Mouse (Mus musculus) frontal cortex, postnatal 36 days (tissue): ENCODE results near the gene Ikzf1.

ENCODE experiments used
- DNase-seq, 2 experiments: peaks; one replicate each; pipeline ENCODE4 v3.0.0; 2022; ENCODE audit warnings: low spot score in 2 of 2

Ikzf1 gene

DNA sequence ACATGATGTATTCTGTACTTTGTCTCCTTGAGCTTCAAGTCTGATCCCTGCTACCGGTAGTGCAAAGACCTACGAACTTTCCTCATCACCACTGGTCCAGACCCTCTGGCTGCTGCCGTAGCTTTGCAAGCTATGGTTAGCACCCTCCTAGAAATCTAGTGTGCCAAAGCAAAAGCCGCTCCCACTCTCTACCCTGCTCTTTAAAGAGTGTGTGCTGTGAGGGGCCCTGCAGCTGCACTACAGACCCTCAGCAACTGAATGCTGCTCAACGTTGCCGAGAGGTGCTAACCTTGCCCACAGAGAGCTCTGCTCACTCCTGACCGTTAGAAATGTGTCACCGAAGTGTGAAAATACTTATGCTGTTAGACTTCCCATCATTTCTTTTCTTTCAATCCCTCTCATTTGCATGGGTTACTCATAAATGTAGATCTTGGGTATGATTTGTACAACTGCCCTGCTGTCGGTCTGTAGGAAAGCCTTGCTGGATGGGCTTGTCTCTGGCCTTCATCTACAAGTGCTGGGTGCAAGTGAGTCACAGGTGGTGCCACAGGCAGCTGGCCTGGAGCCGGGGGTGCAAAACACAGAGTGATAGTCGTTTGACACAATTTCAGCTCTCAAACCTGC lies 40.6 kb downstream of the Ikzf1 start:
- DNase-seq = no peak

DNA sequence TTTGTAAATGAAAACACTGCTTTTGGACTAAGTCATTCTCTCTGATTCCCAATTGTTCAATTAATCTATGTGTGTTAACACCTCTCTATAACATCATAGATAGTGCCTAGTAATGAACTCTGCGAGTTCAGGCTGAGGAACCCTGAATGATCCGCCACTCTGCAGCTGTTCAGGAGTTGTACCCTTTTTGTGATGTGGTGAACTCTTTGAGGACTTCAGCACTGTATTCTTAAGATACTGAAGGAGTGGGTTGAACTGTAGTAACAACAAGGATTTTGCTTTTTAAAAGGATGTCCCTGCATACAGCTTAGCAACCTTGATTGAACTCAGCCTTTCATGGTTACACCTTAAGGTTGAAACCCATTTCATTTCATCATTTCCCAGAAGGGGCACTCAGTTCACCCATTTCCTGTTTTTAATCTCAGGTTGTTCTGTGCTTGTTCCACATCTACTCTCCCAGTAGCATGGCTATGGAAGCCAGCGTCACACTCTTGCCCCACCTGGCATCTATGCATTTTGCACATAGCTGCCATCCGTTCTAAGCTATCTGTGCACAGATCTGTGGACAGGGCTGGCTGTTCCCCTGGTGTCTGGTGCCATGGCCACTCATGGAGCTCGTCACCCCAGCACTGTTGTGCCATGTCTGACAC lies 41.2 kb downstream of the Ikzf1 start:
- DNase-seq = no peak

DNA sequence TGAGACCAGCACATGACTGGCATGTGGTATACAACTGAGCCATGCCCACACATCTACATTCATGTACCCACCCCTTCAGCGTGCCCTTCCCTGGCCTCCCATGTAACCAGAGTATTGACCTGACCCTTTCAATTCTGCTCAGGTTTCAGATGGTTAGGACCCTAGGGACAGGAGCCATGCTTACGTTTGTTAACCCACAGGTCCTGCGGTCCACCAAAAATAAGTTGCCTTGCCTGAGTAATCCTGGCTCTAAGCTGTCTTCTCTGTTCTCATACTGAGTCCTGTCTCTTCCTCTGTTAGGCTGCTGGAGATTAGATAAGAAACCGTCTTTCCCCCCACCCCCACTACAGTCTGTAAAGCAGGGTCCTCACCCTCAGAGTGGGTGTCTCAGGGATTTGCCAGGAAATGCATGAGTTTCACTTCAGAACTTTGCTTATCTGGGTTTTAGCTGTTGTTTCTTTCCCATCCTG lies 42.0 kb downstream of the Ikzf1 start:
- DNase-seq = no peak

DNA sequence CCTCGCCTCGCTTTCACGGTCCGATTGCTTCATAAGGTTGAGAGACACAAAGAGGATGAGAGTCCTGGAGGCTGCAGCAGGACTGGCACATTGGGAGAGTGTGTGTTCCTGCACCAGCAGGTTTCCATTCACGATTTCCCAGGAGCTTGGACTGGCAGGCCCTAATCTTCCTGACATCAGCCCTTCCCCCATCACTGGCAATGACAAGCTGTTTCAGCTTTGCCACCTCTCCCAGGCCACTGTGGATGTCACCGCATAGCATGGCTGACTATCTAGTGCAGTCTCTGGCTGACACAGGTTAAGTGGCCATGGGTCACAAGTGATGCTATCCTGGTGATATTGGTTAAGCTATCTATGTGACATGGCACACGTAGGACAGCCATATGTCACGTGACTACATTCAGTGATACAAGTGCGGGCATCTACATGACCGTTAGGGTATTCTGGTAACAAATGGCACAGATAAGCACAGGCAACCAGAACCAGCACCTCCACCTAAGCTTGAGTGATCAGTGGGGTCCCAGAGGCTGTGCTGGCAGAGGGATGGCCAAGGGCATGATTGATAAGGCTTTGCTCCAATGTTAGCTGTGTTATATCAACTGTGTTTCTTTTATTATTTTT lies 43.2 kb downstream of the Ikzf1 start:
- no peak for DNase-seq

DNA sequence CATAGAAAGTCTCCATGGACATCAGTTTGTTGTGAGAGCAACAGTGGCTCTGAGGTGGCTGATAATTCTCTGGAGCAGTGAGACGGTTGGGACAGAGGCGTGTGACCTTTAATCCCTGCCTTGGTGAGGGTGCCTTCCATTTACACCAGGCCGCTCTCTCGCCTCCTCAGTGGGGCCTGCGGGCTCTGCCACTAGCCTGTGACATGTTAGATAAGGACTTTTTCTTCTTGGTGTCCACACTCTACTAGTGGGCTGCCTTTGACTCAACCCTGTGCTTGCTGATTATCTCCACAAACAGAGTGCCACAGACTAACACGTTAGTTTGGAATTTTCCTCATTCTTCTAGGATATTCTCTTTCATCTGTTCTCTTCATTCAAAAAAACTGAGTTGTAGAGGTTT lies 44.4 kb downstream of the Ikzf1 start:
- DNase-seq = no peak

DNA sequence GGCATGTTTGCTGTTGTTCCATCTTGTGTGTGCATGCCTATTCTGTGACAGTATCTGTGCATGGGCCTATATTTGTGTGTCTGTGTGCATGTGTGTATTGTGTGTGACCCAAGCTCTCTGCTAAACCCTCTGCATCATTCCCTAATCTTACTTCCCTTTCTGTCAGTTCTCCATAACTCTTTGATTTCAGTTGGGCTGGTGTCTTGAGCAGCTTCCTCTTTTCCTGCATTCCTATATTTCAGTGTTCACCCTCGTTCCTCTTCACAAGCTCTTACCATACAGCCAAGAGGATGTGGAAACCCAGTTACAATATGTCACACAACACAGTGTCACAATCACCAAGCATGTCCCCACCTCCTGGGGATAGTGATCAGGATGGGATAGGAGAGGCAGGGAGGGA lies 45.3 kb downstream of the Ikzf1 start:
- no peak for DNase-seq

DNA sequence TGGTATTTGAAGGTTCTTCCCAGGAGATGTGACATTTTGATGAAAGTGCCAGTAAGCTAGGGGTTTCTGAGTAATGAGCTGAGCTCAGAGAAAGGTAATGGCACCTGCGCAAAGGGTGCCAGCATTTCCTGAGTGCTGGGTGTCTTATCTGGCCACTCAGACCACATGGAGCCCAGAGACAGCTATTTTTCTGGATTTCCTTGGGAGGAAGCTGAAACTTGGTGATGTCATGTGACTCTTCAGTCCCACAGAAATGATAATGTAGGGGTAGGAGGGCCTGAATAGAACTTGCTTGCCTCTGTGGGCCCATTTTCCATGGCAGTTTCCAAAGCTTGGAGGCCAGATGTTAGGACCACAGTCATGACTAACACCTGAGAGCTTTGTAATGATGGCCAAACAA lies 46.9 kb downstream of the Ikzf1 start:
- no peak for DNase-seq

DNA sequence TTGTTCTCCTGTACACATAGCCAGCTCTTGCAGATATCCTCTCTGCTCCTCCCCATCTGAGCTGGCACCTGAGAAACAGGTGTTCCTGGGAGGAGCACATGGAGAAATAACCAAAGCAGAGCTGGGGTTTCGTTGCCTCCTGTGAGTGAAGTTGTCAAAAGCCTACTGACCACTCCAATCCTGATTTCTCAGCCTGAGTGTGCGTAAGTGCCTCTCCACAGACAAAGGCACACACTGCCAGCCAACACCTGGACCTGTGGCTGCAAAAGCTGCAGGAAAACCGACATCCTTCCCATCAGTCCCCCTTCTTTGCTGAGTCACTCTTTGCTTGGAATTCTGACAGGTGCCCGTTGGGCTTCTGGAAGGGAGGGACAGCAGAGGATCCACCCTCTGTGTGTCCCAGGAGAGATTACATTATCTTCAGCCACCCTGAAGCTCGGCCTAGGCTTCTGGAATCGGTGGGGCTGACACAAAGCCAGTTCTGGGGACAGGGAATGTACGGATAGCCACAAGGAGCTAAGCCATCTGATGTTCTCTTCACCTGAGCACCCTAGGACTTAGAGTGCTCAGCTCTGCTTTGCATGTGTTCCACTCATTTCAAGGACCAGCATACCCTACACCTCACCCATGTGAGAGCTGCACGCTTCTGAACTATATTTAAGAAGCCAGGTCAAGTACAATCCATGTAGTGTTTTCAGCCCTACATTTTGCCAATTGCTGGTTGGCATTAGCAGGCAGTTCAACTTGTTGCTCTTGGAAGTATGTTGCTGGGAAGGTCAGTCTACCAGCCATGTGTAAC lies 48.4 kb downstream of the Ikzf1 start:
- DNase-seq = no peak

DNA sequence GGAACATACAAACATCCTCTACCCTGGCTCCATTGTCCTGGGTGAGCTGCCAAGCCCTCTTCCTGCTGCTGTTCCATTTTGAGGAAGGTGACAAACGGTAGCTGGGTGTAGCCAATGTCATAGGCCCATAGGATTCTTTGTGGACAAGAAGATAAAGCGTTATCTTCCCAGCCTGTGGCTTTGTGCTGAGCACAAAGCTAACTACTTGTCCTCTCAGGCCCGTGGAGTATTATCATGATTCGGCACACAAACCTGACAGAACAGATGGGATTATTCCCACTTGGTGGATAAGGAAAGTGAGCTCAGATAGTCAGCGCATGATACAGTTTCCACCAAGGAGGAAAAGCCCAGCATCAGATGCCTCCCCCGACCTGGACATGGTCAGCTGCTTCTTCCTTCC lies 50.4 kb downstream of the Ikzf1 start:
- DNase-seq = no peak

DNA sequence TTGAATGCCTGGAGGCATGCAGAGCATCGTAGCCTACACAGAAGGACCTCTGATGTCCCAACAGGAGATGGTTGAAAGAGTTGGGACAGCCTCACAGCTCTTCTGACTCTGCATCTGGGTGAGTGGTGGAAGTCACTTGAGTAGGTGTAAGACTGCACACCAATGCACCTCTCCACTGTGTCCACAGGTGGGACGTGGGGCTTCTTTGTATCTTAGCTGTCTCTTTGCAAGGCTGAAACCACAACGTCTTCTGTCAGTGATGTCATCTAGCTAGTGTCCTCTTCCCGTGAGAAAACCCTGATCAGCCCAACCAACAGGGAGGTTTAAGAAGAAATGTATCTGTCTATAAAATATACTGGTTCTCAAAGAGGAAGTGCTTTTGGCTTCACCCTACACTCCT lies 52.1 kb downstream of the Ikzf1 start:
- DNase-seq = no peak

DNA sequence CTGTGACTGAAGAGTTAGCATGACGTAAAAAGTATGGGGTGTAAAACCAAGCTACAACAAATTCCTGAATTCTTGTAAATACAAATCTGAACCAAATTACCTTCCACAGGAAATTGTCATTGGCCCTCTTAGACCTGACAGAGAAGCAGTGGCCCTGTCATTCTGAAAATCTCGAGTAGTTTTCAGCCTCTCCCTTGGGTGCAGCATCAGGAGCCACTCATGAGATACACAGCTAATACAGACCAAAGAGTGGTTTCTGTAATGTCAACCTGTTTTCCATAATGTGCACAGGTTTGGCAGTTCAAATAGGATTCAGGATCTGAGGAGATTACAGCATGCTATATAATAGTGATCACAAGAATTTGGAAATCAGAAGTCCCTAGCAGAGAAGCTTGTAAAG lies 52.8 kb downstream of the Ikzf1 start:
- no peak for DNase-seq

DNA sequence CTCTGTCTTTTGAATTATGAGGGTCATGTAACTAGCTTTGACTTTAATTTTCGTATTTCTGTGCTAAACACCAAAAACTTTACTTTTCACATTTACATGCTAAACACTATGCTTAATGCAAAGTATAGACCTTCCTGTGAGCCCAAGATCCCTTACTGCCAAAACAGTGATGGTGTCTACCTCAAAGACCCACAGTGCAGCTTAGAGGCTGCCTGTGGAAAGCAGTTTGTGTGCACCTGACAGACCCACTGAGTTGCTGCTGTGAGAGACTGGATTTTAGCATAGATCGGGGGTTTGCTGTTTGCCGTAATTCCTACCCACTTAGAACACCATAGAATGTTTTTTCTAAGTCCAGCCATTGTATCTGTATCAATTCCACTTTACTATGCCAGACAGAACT lies 54.3 kb downstream of the Ikzf1 start:
- DNase-seq = no peak

DNA sequence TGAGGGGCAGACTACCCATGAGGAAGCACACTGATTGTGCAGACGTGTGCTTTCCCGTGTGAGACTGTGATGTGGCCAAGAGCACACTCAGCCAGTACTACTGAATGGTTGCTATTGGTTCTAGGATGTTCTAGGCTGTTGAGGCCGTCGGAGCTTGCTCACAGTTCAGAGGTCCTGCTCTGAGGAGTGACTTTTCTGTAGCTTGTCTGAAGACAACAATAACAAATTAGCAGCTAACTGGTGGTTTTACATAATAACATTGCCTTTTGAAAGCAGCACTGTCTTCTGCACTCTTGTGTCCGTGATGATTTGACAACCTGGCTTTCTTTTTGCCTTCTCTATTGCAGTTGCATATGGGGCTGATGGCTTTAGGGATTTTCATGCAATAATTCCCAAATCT lies 55.8 kb downstream of the Ikzf1 start:
- no peak for DNase-seq

DNA sequence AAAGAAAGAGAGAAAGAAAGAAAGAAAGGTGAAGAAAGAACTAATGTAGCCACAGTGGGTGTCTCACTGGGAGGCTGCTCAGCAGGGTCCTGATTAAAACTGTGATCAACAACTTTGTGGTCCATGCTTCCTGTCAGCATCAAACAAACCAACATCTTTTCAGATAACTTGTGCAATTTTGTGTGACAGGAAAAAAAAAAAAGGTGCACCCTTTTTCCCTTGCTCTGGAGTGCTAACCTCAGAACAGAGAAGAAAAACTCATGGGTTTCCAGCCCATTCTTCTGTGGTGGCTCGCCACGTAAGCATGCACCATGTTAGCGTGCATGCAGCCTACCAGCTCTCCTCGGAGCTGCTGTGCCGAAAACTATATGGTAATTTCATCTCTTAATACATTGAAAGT lies 56.8 kb downstream of the Ikzf1 start:
- no peak for DNase-seq

DNA sequence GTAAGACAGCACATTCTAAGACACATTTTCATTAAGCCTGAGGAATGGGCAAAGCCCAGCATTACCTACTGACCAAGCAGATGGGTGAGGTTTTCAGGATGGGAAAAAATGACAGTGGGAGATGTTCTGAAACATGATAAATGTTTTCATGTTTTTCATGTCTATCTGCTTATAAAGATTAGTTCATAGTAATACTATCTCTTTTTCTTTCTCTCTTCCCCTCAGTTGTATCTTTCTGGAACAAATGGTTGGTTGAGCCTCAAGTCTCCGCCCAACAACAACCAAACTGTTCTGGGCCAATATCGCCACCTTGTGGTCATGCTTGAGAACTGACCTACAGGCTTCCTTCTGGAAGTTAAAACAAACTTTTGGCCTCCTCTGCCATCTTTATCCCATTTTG lies 57.8 kb downstream of the Ikzf1 start:
- no peak for DNase-seq

DNA sequence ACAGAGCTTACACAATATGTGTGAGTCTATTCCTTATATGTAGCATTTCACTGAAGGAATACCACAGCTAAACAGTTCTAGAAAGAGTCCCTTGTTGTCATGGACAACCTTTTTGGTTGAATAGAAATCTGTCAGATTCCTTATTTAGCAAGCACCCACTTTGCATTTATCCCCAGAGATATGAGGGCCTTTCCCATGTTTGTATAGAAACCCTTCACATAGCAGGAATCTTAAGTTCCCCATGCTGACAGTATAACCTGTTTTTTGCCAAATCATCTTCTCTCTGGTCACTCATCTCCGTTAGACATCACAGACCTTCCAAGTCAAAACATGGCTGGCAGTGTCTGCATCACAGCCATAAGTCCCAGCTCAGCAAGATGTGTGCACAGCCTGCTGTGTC lies 59.4 kb downstream of the Ikzf1 start:
- no peak for DNase-seq

DNA sequence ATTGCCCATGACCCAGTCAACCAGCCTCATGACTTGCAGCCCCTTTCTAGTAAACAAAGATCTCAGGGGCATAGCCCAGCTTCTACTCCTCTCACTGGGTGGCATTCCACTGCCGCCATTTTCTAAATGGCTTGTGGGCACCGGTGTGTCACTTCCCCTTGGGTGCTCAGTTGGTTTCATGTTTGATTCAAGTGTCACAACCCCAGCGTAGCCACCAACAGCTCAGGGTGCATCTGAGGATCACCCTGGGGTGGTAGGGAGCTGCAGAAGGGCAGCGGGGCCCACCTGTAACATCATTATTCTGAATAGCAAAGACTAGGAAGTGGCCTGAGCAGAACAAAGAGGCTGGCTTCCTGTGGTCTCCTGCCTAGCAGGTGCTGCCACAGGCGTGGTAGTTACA lies 66.3 kb downstream of the Ikzf1 start:
- DNase-seq = no peak

DNA sequence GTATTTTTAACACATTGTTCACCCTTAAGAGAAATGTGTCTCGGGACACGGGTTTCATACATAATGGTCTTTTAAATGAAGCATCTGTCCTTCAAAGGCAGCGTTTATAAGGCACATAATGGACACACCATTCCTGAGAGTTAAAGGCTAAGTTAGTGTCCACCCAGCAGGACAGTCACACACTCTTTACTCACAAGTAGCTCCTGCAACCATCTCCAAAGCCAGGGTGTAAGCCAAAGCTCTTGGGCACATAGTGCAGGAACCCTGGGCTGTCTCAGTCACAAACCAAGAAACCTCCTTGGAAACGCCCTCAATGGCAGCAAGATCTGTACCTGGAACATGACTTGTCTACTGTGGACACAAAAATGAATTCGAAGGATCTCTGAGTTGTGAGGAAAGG lies 68.1 kb downstream of the Ikzf1 start:
- DNase-seq = no peak

DNA sequence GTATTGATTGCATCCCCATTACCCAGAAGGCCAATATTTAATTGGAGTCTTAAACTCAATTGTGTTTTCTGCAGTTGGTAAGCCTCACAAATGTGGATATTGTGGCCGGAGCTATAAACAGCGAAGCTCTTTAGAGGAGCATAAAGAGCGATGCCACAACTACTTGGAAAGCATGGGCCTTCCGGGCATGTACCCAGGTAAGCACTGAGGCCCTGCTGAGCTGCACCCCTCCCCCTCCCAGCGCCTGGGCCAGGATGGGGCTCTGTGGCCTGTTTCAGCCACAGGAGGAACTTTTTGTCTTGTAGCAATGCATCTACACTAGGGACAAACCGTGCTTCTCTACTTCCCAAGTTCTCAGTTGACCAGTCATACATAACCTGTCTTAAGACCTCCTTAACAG lies 73.3 kb downstream of the Ikzf1 start:
- DNase-seq = no peak

DNA sequence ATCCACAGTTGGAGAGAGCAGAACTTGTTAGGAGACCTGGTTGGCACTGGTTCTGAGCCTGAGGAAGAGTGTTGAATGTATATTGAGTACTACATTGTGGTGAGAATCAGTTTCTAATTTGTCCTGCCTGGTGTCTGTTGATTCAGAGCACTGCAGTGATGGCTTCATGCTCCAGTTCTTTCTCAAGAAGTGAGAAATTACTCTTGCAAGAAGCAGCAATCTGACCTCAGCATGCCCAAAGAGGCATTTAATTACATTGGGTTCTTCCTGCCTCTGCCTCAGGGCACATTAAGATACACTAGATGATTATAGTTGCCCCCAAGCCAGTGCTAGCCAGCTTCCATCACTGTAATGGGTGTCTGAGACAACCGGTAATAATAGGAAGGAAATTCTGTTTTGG lies 74.1 kb downstream of the Ikzf1 start:
- DNase-seq = no peak

DNA sequence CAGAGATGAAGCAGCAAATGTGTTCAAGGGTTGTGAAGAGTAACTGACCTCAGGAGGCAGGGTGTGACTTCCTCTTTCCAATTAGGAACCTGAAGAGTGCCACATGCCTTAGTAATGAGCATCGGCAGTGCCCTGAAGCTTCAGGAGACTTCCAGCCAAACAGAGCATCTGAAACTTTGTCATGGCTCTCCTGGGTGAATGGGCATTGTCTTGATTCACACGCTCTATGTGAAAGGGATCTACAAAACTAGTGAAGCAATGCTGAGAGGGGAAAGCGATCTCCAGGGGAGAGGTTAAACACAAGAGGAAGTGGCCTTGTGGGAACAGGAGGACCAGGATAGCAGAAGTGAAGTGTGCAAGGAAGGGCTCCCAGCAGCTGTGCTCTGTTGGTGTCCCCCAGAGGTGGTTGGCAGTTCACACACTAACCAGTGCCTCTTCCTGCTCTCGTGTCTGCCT lies 78.4 kb downstream of the Ikzf1 start:
- no peak for DNase-seq

DNA sequence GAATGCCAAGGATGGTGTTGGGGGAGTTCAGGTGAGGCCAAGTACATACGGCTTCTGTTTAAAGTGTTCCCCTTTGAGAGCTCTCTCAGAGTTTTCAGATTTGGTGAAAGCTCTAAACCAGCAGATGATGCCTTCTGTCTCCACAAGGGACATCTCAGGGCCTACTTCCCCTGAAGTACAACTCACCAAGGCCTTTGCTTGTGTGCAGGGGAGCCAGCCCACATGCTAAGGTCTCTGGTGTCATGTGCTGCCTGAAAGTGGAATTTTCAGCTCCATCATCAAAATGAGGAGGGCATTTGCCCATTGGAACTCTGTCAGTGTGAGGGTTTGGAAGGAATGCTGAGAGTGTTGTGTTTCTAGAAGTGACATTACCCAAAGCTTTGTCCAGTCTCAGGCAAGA lies 80.6 kb downstream of the Ikzf1 start:
- DNase-seq = no peak

DNA sequence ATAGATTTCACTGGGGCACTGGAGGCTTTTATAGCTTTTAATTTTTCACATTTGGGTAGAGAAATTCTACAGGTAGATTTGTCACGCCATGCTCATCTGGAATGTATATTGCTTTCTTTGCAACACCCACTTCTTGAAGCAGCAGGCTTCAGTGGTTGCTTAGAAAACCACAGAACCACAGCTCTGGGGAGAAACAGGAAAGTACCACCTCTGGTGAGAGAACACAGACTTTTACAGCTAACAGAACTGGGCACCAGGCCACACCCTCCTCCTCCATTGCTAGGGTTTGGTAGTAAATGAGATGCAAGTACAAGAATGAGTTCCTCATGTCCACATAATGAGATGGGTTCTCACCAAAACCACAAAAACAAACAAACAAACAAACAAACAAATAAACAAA lies 81.3 kb downstream of the Ikzf1 start:
- DNase-seq = no peak
